Mouse (Mus musculus): ENCODE measurements at regions not wholly inside any gene's neighbourhood (a gene's known extent, or its start where the extent isn't known, plus 50 kb on each side); places are given as distances from the start of the nearest gene placed in this dataset.

GRCm38 (mm10) chrX:77307374-77307773, 203.4 kb upstream of the Tbl1x start:
- H3K4me3 ChIP-seq (replicated peaks; ENCODE audit: control insufficient read depth, low read depth, low read length), result no peak overlapping the region
- no peak for TF ChIP-seq CTCF (IDR thresholded peaks at IDR 0.05; ENCODE audit: control insufficient read depth, insufficient read depth, low read length)
- TF ChIP-seq POLR2A (IDR thresholded peaks at IDR 0.05; ENCODE audit: borderline replicate concordance, control insufficient read depth, low read depth, low read length), result no peak
- no peak overlapping the region for H3K27ac ChIP-seq (ENCODE audit: control insufficient read depth, insufficient read depth, low read depth, low read length, poor library complexity)
- H3K4me1 ChIP-seq (ENCODE audit: control insufficient read depth, insufficient read depth, low read length), result no peaks in the 10 kb centered on the region
- WGBS, result 70% methylated on average over 1 of the region's 1 CpGs

- TF ChIP-seq POLR2A (IDR thresholded peaks at IDR 0.05; ENCODE audit: borderline replicate concordance, control insufficient read depth, low read depth, low read length), result no peak
- no peak for TF ChIP-seq CTCF (IDR thresholded peaks at IDR 0.05; ENCODE audit: control insufficient read depth, insufficient read depth, low read length)
- 56% methylated on average over 3 of the region's 3 CpGs for WGBS
- Histone ChIP-seq H3K4me1 (ENCODE audit: control insufficient read depth, insufficient read depth, low read length) (no peaks in the 10 kb centered on the region), H3K27ac (ENCODE audit: control insufficient read depth, insufficient read depth, low read depth, low read length, poor library complexity) (no peak overlapping the region), H3K4me3 (replicated peaks; ENCODE audit: control insufficient read depth, low read depth, low read length) (no peak overlapping the region)
Measured at GRCm38 (mm10) chrX:77314384-77314783, 196.4 kb upstream of the Tbl1x start.

DNA sequence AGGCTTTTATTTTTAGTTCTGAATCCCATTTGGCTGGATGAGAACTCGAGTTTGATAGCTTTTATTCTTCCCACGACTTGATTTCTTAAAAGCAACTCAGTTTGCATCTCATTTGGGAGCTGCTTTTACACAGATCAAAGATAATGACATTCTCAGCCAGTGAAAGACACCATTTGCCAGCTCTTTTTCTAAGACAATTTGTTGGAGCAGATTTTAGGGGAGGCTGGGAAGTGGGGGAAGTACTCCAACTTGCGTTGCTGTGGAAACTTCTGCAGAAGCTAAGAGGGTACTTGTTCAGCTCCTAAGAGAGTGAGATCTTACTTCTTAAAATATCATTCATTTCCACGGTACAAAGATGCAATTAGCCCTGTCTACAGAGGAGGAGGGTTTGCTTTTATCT, 187.2 kb upstream of the Tbl1x start:
- Histone ChIP-seq H3K4me3 (replicated peaks; ENCODE audit: control insufficient read depth, low read depth, low read length) (no peak overlapping the region), H3K4me1 (ENCODE audit: control insufficient read depth, insufficient read depth, low read length) (no peaks in the 10 kb centered on the region), H3K27ac (ENCODE audit: control insufficient read depth, insufficient read depth, low read depth, low read length, poor library complexity) (no peak overlapping the region)
- WGBS, result 47% methylated on average over 4 of the region's 4 CpGs
- TF ChIP-seq CTCF (IDR thresholded peaks at IDR 0.05; ENCODE audit: control insufficient read depth, insufficient read depth, low read length) (no peak), POLR2A (IDR thresholded peaks at IDR 0.05; ENCODE audit: borderline replicate concordance, control insufficient read depth, low read depth, low read length) (no peak)

GRCm38 (mm10) chrX:77353181-77353580, 157.6 kb upstream of the Tbl1x start:
- TF ChIP-seq CTCF (IDR thresholded peaks at IDR 0.05; ENCODE audit: control insufficient read depth, insufficient read depth, low read length) (no peak), POLR2A (IDR thresholded peaks at IDR 0.05; ENCODE audit: borderline replicate concordance, control insufficient read depth, low read depth, low read length) (no peak)
- WGBS, result 16% methylated on average over 2 of the region's 2 CpGs
- no peaks in the 10 kb centered on the region for H3K4me1 ChIP-seq (ENCODE audit: control insufficient read depth, insufficient read depth, low read length)

GRCm38 (mm10) chrX:77360551-77360950, 150.3 kb upstream of the Tbl1x start:
- no peak overlapping the region for H3K27ac ChIP-seq (ENCODE audit: control insufficient read depth, insufficient read depth, low read depth, low read length, poor library complexity)
- no peak overlapping the region for H3K4me3 ChIP-seq (replicated peaks; ENCODE audit: control insufficient read depth, low read depth, low read length)
- WGBS, result 32% methylated on average over 2 of the region's 2 CpGs
- TF ChIP-seq POLR2A (IDR thresholded peaks at IDR 0.05; ENCODE audit: borderline replicate concordance, control insufficient read depth, low read depth, low read length) (no peak), CTCF (IDR thresholded peaks at IDR 0.05; ENCODE audit: control insufficient read depth, insufficient read depth, low read length) (no peak)
- no peaks in the 10 kb centered on the region for H3K4me1 ChIP-seq (ENCODE audit: control insufficient read depth, insufficient read depth, low read length)

More at GRCm38 (mm10) chrX:77353181-77353580, 157.6 kb upstream of the Tbl1x start:
- Histone ChIP-seq H3K27ac (ENCODE audit: control insufficient read depth, insufficient read depth, low read depth, low read length, poor library complexity) (no peak overlapping the region), H3K4me3 (replicated peaks; ENCODE audit: control insufficient read depth, low read depth, low read length) (no peak overlapping the region)

DNA sequence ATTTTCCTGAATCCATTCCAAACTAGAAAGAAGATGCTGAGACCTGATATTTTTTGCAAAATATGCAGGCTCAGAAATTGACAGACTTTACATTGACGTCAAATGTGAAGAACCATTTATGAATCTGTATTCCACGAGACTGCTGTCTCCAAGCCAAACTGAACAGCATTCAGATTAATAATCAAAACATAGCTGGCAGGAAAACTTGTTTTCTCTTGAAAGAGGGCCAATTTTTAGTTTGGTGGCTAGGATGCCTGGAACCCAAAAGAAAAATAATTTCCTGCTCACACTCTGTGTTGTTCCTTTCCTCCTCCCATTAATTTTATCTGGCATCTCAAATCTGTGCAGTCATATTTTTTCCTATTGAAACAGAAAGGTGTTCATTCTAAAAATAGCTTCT, 149.7 kb upstream of the Tbl1x start:
- Histone ChIP-seq H3K4me3 (replicated peaks; ENCODE audit: control insufficient read depth, low read depth, low read length) (no peak overlapping the region), H3K27ac (ENCODE audit: control insufficient read depth, insufficient read depth, low read depth, low read length, poor library complexity) (no peak overlapping the region), H3K4me1 (ENCODE audit: control insufficient read depth, insufficient read depth, low read length) (no peaks in the 10 kb centered on the region)
- WGBS, result 54% methylated on average over 2 of the region's 2 CpGs
- TF ChIP-seq CTCF (IDR thresholded peaks at IDR 0.05; ENCODE audit: control insufficient read depth, insufficient read depth, low read length) (no peak), POLR2A (IDR thresholded peaks at IDR 0.05; ENCODE audit: borderline replicate concordance, control insufficient read depth, low read depth, low read length) (no peak)

GRCm38 (mm10) chrX:77363657-77364056, 147.2 kb upstream of the Tbl1x start:
- 15% methylated on average over 1 of the region's 1 CpGs for WGBS
- no peak for TF ChIP-seq POLR2A (IDR thresholded peaks at IDR 0.05; ENCODE audit: borderline replicate concordance, control insufficient read depth, low read depth, low read length)
- no peak for TF ChIP-seq CTCF (IDR thresholded peaks at IDR 0.05; ENCODE audit: control insufficient read depth, insufficient read depth, low read length)
- no peak overlapping the region for H3K27ac ChIP-seq (ENCODE audit: control insufficient read depth, insufficient read depth, low read depth, low read length, poor library complexity)
- H3K4me3 ChIP-seq (replicated peaks; ENCODE audit: control insufficient read depth, low read depth, low read length), result no peak overlapping the region
- no peaks in the 10 kb centered on the region for H3K4me1 ChIP-seq (ENCODE audit: control insufficient read depth, insufficient read depth, low read length)

DNA sequence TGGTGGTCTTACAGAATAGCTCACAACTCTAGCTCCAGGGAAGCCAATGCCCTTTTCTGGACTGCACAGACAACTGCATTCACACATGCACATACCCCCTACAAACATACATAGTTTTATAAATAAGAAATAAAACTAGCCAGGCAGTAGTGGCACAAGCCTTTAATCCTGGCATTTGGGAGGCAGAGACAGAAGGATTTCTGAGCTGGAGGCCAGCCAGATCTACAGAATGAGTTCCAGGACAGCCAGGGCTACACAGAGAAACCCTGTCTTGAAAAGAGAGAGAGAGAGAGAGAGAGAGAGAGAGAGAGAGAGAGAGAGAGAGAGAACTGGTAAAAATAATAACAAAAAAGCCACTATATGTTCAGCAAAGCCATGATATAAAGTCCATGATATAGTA, 143.5 kb upstream of the Tbl1x start:
- Histone ChIP-seq H3K27ac (ENCODE audit: control insufficient read depth, insufficient read depth, low read depth, low read length, poor library complexity) (no peak overlapping the region), H3K4me1 (ENCODE audit: control insufficient read depth, insufficient read depth, low read length) (no peaks in the 10 kb centered on the region), H3K4me3 (replicated peaks; ENCODE audit: control insufficient read depth, low read depth, low read length) (no peak overlapping the region)
- TF ChIP-seq CTCF (IDR thresholded peaks at IDR 0.05; ENCODE audit: control insufficient read depth, insufficient read depth, low read length) (no peak), POLR2A (IDR thresholded peaks at IDR 0.05; ENCODE audit: borderline replicate concordance, control insufficient read depth, low read depth, low read length) (no peak)

GRCm38 (mm10) chrX:77387271-77387670, 123.5 kb upstream of the Tbl1x start:
- no peak overlapping the region for H3K27ac ChIP-seq (ENCODE audit: control insufficient read depth, insufficient read depth, low read depth, low read length, poor library complexity)
- 88% methylated on average over 1 of the region's 1 CpGs for WGBS
- TF ChIP-seq CTCF (IDR thresholded peaks at IDR 0.05; ENCODE audit: control insufficient read depth, insufficient read depth, low read length) (no peak), POLR2A (IDR thresholded peaks at IDR 0.05; ENCODE audit: borderline replicate concordance, control insufficient read depth, low read depth, low read length) (no peak)
- no peaks in the 10 kb centered on the region for H3K4me1 ChIP-seq (ENCODE audit: control insufficient read depth, insufficient read depth, low read length)
- no peak overlapping the region for H3K4me3 ChIP-seq (replicated peaks; ENCODE audit: control insufficient read depth, low read depth, low read length)
